Mouse (Mus musculus): Measurements from ENCODE around the gene Faf1. TPM values are rescaled to one million over a fixed set of nuclear protein-coding genes. Genes with fewer than 3 reads are reported as not detected.

Faf1 gene
- polyA plus RNA-seq, 2 experiments, result 7.3 to 16.6 TPM

GRCm38 (mm10) chr4:109762768-109763501 lies 86.5 kb downstream of the Faf1 start:
- ATAC-seq (ENCODE audit: insufficient read depth) (no peak), DNase-seq (ENCODE audit: low read depth in 3 of 3, low spot score in 3 of 3) (no peak)
- H3K36me3 ChIP-seq (replicated peaks; ENCODE audit: control insufficient read depth, insufficient read depth, low read depth), result no peaks in the 10 kb centered on the region
- no peak overlapping the region for H3K4me3 ChIP-seq (ENCODE audit: insufficient read depth in 1 of 2, low read depth in 2 of 2, low read length in 2 of 2)
- no peaks in the 10 kb centered on the region for H3K4me1 ChIP-seq (replicated peaks; ENCODE audit: control insufficient read depth in 2 of 2, insufficient read depth in 2 of 2, low read length in 1 of 2)
- TF ChIP-seq CTCF (IDR thresholded peaks at IDR 0.05; ENCODE audit: low read depth), result no peak
- no peak for TF ChIP-seq EP300 (IDR thresholded peaks at IDR 0.05; ENCODE audit: low read depth)
- no peak overlapping the region for H3K9ac ChIP-seq (replicated peaks)
- H3K4me2 ChIP-seq (ENCODE audit: low read depth), result no peak overlapping the region
- WGBS (ENCODE audit: insufficient replicate concordance), result 79% methylated on average over 7 of the region's 7 CpGs
- H3K27me3 ChIP-seq (ENCODE audit: control insufficient read depth, insufficient read depth, low read length), result no peaks in the 10 kb centered on the region
- no peaks in the 10 kb centered on the region for H3K9me3 ChIP-seq (ENCODE audit: control insufficient read depth, low read length)
- no peak overlapping the region for H3K27ac ChIP-seq

DNA sequence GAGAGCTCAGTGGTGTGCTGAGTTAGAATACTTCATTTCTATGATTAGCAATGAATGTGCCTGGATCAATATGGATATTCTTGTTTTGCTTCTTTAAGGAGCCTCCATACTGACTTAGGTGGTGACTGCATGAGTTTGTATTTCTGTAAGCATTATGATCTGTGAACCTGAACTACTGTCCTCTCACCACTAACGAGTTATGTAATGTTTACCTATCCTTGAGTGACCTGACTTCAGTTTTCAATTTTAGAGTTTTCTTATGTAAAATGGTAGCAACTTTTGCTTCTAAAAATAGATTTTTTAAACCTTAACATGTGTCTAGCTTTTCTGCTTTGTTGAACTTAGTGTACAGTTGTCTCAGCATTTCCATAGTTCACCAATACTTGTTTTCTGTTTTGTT lies 92.7 kb downstream of the Faf1 start:
- WGBS (ENCODE audit: insufficient replicate concordance), result 66% methylated on average over 1 of the region's 1 CpGs
- H3K36me3 ChIP-seq (replicated peaks; ENCODE audit: control insufficient read depth, insufficient read depth, low read depth), result no peaks in the 10 kb centered on the region
- no peaks in the 10 kb centered on the region for H3K4me1 ChIP-seq (replicated peaks; ENCODE audit: control insufficient read depth in 2 of 2, insufficient read depth in 2 of 2, low read length in 1 of 2)
- no peak overlapping the region for H3K9ac ChIP-seq (replicated peaks)
- no peak for DNase-seq (ENCODE audit: low read depth in 3 of 3, low spot score in 3 of 3)
- no peak for TF ChIP-seq EP300 (IDR thresholded peaks at IDR 0.05; ENCODE audit: low read depth)
- no peak for TF ChIP-seq CTCF (IDR thresholded peaks at IDR 0.05; ENCODE audit: low read depth)
- no peaks in the 10 kb centered on the region for H3K27me3 ChIP-seq (ENCODE audit: control insufficient read depth, insufficient read depth, low read length)
- ATAC-seq (ENCODE audit: insufficient read depth), result no peak
- no peaks in the 10 kb centered on the region for H3K9me3 ChIP-seq (ENCODE audit: control insufficient read depth, low read length)
- H3K4me2 ChIP-seq (ENCODE audit: low read depth), result no peak overlapping the region
- no peak overlapping the region for H3K27ac ChIP-seq
- H3K4me3 ChIP-seq (ENCODE audit: insufficient read depth in 1 of 2, low read depth in 2 of 2, low read length in 2 of 2), result no peak overlapping the region

GRCm38 (mm10) chr4:109782577-109783114 lies 106.3 kb downstream of the Faf1 start:
- Histone ChIP-seq H3K36me3 (replicated peaks; ENCODE audit: control insufficient read depth, insufficient read depth, low read depth) (no peaks in the 10 kb centered on the region), H3K9me3 (ENCODE audit: control insufficient read depth, low read length) (no peaks in the 10 kb centered on the region), H3K4me2 (ENCODE audit: low read depth) (no peak overlapping the region), H3K4me3 (ENCODE audit: insufficient read depth in 1 of 2, low read depth in 2 of 2, low read length in 2 of 2) (no peak overlapping the region), H3K27ac (no peak overlapping the region), H3K9ac (replicated peaks) (no peak overlapping the region), H3K4me1 (replicated peaks; ENCODE audit: control insufficient read depth in 2 of 2, insufficient read depth in 2 of 2, low read length in 1 of 2) (no peaks in the 10 kb centered on the region), H3K27me3 (ENCODE audit: control insufficient read depth, insufficient read depth, low read length) (no peaks in the 10 kb centered on the region)
- no peak for TF ChIP-seq EP300 (IDR thresholded peaks at IDR 0.05; ENCODE audit: low read depth)
- no peak for TF ChIP-seq CTCF (IDR thresholded peaks at IDR 0.05; ENCODE audit: low read depth)
- DNase-seq (ENCODE audit: low read depth in 3 of 3, low spot score in 3 of 3), result no peak
- WGBS (ENCODE audit: insufficient replicate concordance), result 84% methylated on average over 4 of the region's 4 CpGs
- no peak for ATAC-seq (ENCODE audit: insufficient read depth)

- DNase-seq (ENCODE audit: low read depth in 3 of 3, low spot score in 3 of 3), result no peak
- H3K27me3 ChIP-seq (ENCODE audit: control insufficient read depth, insufficient read depth, low read length), result no peaks in the 10 kb centered on the region
- no peak overlapping the region for H3K9ac ChIP-seq (replicated peaks)
- 67% methylated on average over 4 of the region's 4 CpGs for WGBS (ENCODE audit: insufficient replicate concordance)
- no peak overlapping the region for H3K27ac ChIP-seq
- H3K36me3 ChIP-seq (replicated peaks; ENCODE audit: control insufficient read depth, insufficient read depth, low read depth), result no peaks in the 10 kb centered on the region
- H3K9me3 ChIP-seq (ENCODE audit: control insufficient read depth, low read length), result no peaks in the 10 kb centered on the region
- no peak for ATAC-seq (ENCODE audit: insufficient read depth)
- TF ChIP-seq EP300 (IDR thresholded peaks at IDR 0.05; ENCODE audit: low read depth), result no peak
- no peak for TF ChIP-seq CTCF (IDR thresholded peaks at IDR 0.05; ENCODE audit: low read depth)
- no peak overlapping the region for H3K4me2 ChIP-seq (ENCODE audit: low read depth)
- H3K4me3 ChIP-seq (ENCODE audit: insufficient read depth in 1 of 2, low read depth in 2 of 2, low read length in 2 of 2), result no peak overlapping the region
- H3K4me1 ChIP-seq (replicated peaks; ENCODE audit: control insufficient read depth in 2 of 2, insufficient read depth in 2 of 2, low read length in 1 of 2), result peaks cover 3 to 4% of the 10 kb centered on the region in 2 experiments; a peak in 3 of 4 replicates
Observed at GRCm38 (mm10) chr4:109789347-109790001, 113.1 kb downstream of the Faf1 start.

GRCm38 (mm10) chr4:109792331-109792730 lies 115.9 kb downstream of the Faf1 start:
- H3K27me3 ChIP-seq (ENCODE audit: control insufficient read depth, insufficient read depth, low read length), result no peaks in the 10 kb centered on the region
- no peak for DNase-seq (ENCODE audit: low read depth in 3 of 3, low spot score in 3 of 3)
- no peak overlapping the region for H3K27ac ChIP-seq
- no peak overlapping the region for H3K4me2 ChIP-seq (ENCODE audit: low read depth)
- TF ChIP-seq CTCF (IDR thresholded peaks at IDR 0.05; ENCODE audit: low read depth), result no peak
- no peak for TF ChIP-seq EP300 (IDR thresholded peaks at IDR 0.05; ENCODE audit: low read depth)
- no peaks in the 10 kb centered on the region for H3K9me3 ChIP-seq (ENCODE audit: control insufficient read depth, low read length)
- H3K4me3 ChIP-seq (ENCODE audit: insufficient read depth in 1 of 2, low read depth in 2 of 2, low read length in 2 of 2), result no peak overlapping the region
- H3K36me3 ChIP-seq (replicated peaks; ENCODE audit: control insufficient read depth, insufficient read depth, low read depth), result no peaks in the 10 kb centered on the region
- WGBS (ENCODE audit: insufficient replicate concordance), result 86% methylated on average over 2 of the region's 2 CpGs
- no peak overlapping the region for H3K9ac ChIP-seq (replicated peaks)
- peaks cover 3 to 4% of the 10 kb centered on the region in 2 experiments; a peak in 3 of 4 replicates for H3K4me1 ChIP-seq (replicated peaks; ENCODE audit: control insufficient read depth in 2 of 2, insufficient read depth in 2 of 2, low read length in 1 of 2)
- no peak for ATAC-seq (ENCODE audit: insufficient read depth)

Measured in liver, embryonic 14.5 days (tissue).